Mouse (Mus musculus) G1E (cell line): ENCODE measurements around the gene Ppp1r15b.

Experiments used
- CTCF ChIP-seq: IDR thresholded peaks from 2 replicates; pipeline ENCODE4 v1.5.1; 2012; ENCODE audit warnings: low read depth, low read length, inconsistent platforms, mixed read lengths
- GATA1 ChIP-seq: IDR thresholded peaks from 2 replicates; pipeline ENCODE4 v1.6.1; 2012; ENCODE audit warnings: borderline replicate concordance, low read length, inconsistent platforms, mixed read lengths
- GATA2 ChIP-seq: IDR thresholded peaks from 2 replicates; pipeline ENCODE4 v1.6.1; 2012; ENCODE audit warnings: low read depth, low read length, inconsistent platforms, borderline replicate concordance
- POLR2AphosphoS5 ChIP-seq: IDR thresholded peaks from 2 replicates; pipeline ENCODE4 v1.6.1; 2012; ENCODE audit warnings: low read depth, low read length, inconsistent platforms; ENCODE audit not compliant: insufficient replicate concordance
- TAL1 ChIP-seq: conservative IDR thresholded peaks from 2 replicates; pipeline ENCODE4 v1.6.1; 2012; ENCODE audit warnings: low read depth, low read length, inconsistent platforms, mixed read lengths

- no peak for TF ChIP-seq CTCF
- TF ChIP-seq TAL1, result no peak
- TF ChIP-seq GATA1, result no peak
- TF ChIP-seq POLR2AphosphoS5, result no peak
- no peak for TF ChIP-seq GATA2
Observed at GRCm38 (mm10) chr1:133131936-133132335, 993 bp downstream of the Ppp1r15b start.
